Mouse (Mus musculus) heart, embryonic 14.5 days (tissue): ENCODE results near the gene S100a8. TPM values are rescaled to one million over a fixed set of nuclear protein-coding genes. Genes with fewer than 3 reads are reported as not detected.

ENCODE experiments used
- ATAC-seq: fragments of 200-750 bp; cut with Nextera tagmentation; 2 replicates; pipeline ENCODE4 v1.8.0; 2017; ENCODE audit warnings: low read depth, moderate TSS enrichment; ENCODE audit not compliant: insufficient number of reproducible peaks, insufficient read depth, low FRiP score
- H3K27ac ChIP-seq, 2 experiments: fragments of 200-500 bp in 1 of 2; fragments of 300-500 bp in 1 of 2; sonication (generic) in 1 of 2; replicated peaks in 1 of 2; 2 replicates each; pipeline ENCODE4 v1.5.1; 2012 to 2014; ENCODE audit warnings: low read depth in 2 of 2, low read length in 2 of 2, control low read depth in 1 of 2, mild to moderate bottlenecking in 1 of 2, mixed read lengths in 1 of 2; ENCODE audit not compliant: control insufficient read depth in 1 of 2, insufficient read depth in 1 of 2
- H3K27me3 ChIP-seq: fragments of 300-500 bp; sonication (generic); 2 replicates; pipeline ENCODE4 v1.6.1; 2014; ENCODE audit warnings: mild to moderate bottlenecking, low read length, control low read depth; ENCODE audit not compliant: control insufficient read depth, insufficient read depth
- H3K36me3 ChIP-seq: fragments of 300-500 bp; sonication (generic); 2 replicates; pipeline ENCODE4 v1.6.1; 2014; ENCODE audit warnings: mild to moderate bottlenecking, control low read depth, low read length, mixed read lengths; ENCODE audit not compliant: control insufficient read depth, insufficient read depth
- H3K4me1 ChIP-seq, 2 experiments: fragments of 200-500 bp in 1 of 2; fragments of 300-500 bp in 1 of 2; sonication (generic) in 1 of 2; 2 replicates each; pipeline ENCODE4 v1.6.1; 2012 to 2014; ENCODE audit warnings: low read length in 2 of 2, control low read depth in 1 of 2, mixed read lengths in 1 of 2; ENCODE audit not compliant: control insufficient read depth in 2 of 2, insufficient read depth in 2 of 2
- H3K4me2 ChIP-seq: fragments of 300-500 bp; sonication (generic); 2 replicates; pipeline ENCODE4 v1.6.1; 2014; ENCODE audit warnings: mild to moderate bottlenecking, low read length
- H3K4me3 ChIP-seq, 2 experiments: fragments of 200-500 bp in 1 of 2; fragments of 300-500 bp in 1 of 2; sonication (generic) in 1 of 2; 2 replicates each; pipeline ENCODE4 v1.5.1; 2012 to 2014; ENCODE audit warnings: low read length in 2 of 2, mild to moderate bottlenecking in 2 of 2, control low read depth in 1 of 2, low read depth in 1 of 2, moderate library complexity in 1 of 2; ENCODE audit not compliant: control insufficient read depth in 1 of 2, insufficient read depth in 1 of 2
- H3K9ac ChIP-seq: fragments of 300-500 bp; sonication (generic); 2 replicates; pipeline ENCODE4 v1.6.1; 2014; ENCODE audit warnings: mild to moderate bottlenecking, low read length
- H3K9me3 ChIP-seq: fragments of 300-500 bp; sonication (generic); 2 replicates; pipeline ENCODE4 v1.6.1; 2016; ENCODE audit warnings: low read length, control low read depth; ENCODE audit not compliant: control insufficient read depth
- WGBS: fragments of 180-500 bp; shearing (Covaris S2); extraction: QIAGEN DNeasy Blood & Tissue Kit; methylation state at CpG from one replicate; pipeline ENCODE4 v1.1.7; 2014; 5-methylcytosine and 5-hydroxymethylcytosine counted together
- polyA plus RNA-seq: library from polyadenylated mRNA; unstranded; fragments of >200 nt; fragmentation: Nextera tagmentation; extraction: Ambion mirVana; gene quantifications from 2 replicates; pipeline ENCODE4 v1.2.1, GENCODE M21; 2014

Gene S100a8
- polyA plus RNA-seq, 1 experiment from 2014 or later = 13.7 TPM

- no peak for ATAC-seq
- Histone ChIP-seq H3K4me1 (no peaks in the 10 kb centered on the region), H3K9ac (no peak overlapping the region), H3K9me3 (no peaks in the 10 kb centered on the region), H3K27me3 (no peaks in the 10 kb centered on the region), H3K4me2 (no peak overlapping the region), H3K27ac (no peak overlapping the region), H3K4me3 (no peak overlapping the region), H3K36me3 (no peaks in the 10 kb centered on the region)
- 85% methylated on average over 3 of the region's 3 CpGs for WGBS
Measured at GRCm38 (mm10) chr3:90683929-90684328, 15.2 kb downstream of the S100a8 start.

GRCm38 (mm10) chr3:90686835-90687234 is 18.1 kb downstream of the S100a8 start:
- Histone ChIP-seq H3K27me3 (no peaks in the 10 kb centered on the region), H3K9me3 (no peaks in the 10 kb centered on the region), H3K36me3 (no peaks in the 10 kb centered on the region), H3K9ac (no peak overlapping the region), H3K27ac (no peak overlapping the region), H3K4me3 (no peak overlapping the region), H3K4me1 (no peaks in the 10 kb centered on the region), H3K4me2 (no peak overlapping the region)
- ATAC-seq = no peak
- 71% methylated on average over 2 of the region's 2 CpGs for WGBS

- Histone ChIP-seq H3K9me3 (no peaks in the 10 kb centered on the region), H3K9ac (no peak overlapping the region), H3K4me3 (no peak overlapping the region), H3K36me3 (no peaks in the 10 kb centered on the region), H3K4me2 (no peak overlapping the region), H3K4me1 (no peaks in the 10 kb centered on the region), H3K27me3 (no peaks in the 10 kb centered on the region), H3K27ac (no peak overlapping the region)
- ATAC-seq = no peak
- WGBS = 69% methylated on average over 2 of the region's 2 CpGs
Measured at GRCm38 (mm10) chr3:90693496-90693895, 24.7 kb downstream of the S100a8 start.

GRCm38 (mm10) chr3:90695613-90696012 is 26.8 kb downstream of the S100a8 start, which contains the start of gene S100a9:
S100a9 (minus strand) TSS chr3:90695721.
- Histone ChIP-seq H3K4me3 (no peak within 1 kb of the TSS), H3K4me2 (no peak within 1 kb of the TSS), H3K4me1 (no peaks in the 10 kb centered on the region), H3K36me3 (no peaks in the 10 kb centered on the region), H3K27ac (no peak within 1 kb of the TSS), H3K27me3 (no peaks in the 10 kb centered on the region), H3K9me3 (no peaks in the 10 kb centered on the region), H3K9ac (no peak within 1 kb of the TSS)
- ATAC-seq = no peak
- WGBS = 55% methylated on average over 3 of the region's 3 CpGs

GRCm38 (mm10) chr3:90702244-90702643 is 33.5 kb downstream of the S100a8 start:
- ATAC-seq = no peak
- no peak overlapping the region for H3K27ac ChIP-seq
- H3K4me3 ChIP-seq = no peak overlapping the region
- WGBS = 72% methylated on average over 2 of the region's 2 CpGs
- no peaks in the 10 kb centered on the region for H3K9me3 ChIP-seq
- H3K4me1 ChIP-seq = no peaks in the 10 kb centered on the region
- H3K36me3 ChIP-seq = no peaks in the 10 kb centered on the region
- H3K27me3 ChIP-seq = no peaks in the 10 kb centered on the region
- no peak overlapping the region for H3K9ac ChIP-seq
- H3K4me2 ChIP-seq = no peak overlapping the region

- Histone ChIP-seq H3K9me3 (no peaks in the 10 kb centered on the region), H3K4me2 (no peak overlapping the region), H3K4me3 (no peak overlapping the region), H3K27me3 (no peaks in the 10 kb centered on the region), H3K36me3 (no peaks in the 10 kb centered on the region), H3K9ac (no peak overlapping the region), H3K27ac (no peak overlapping the region), H3K4me1 (no peaks in the 10 kb centered on the region)
- 18% methylated on average over 4 of the region's 4 CpGs for WGBS
- no peak for ATAC-seq
Measured at GRCm38 (mm10) chr3:90708523-90709202, 39.9 kb downstream of the S100a8 start.

GRCm38 (mm10) chr3:90709591-90710460 is 41.0 kb downstream of the S100a8 start:
- peak; percentile 21; the same call in 1 of the 2 replicates for ATAC-seq
- no peaks in the 10 kb centered on the region for H3K9me3 ChIP-seq
- 42% methylated on average over 12 of the region's 12 CpGs for WGBS
- no peak overlapping the region for H3K4me3 ChIP-seq
- no peak overlapping the region for H3K9ac ChIP-seq
- no peak overlapping the region for H3K27ac ChIP-seq
- no peaks in the 10 kb centered on the region for H3K4me1 ChIP-seq
- no peak overlapping the region for H3K4me2 ChIP-seq
- H3K27me3 ChIP-seq = no peaks in the 10 kb centered on the region
- no peaks in the 10 kb centered on the region for H3K36me3 ChIP-seq
